Mouse (Mus musculus): ENCODE data around the gene Mast3. TPM values are rescaled to one million over a fixed set of nuclear protein-coding genes. Genes with fewer than 3 reads are reported as not detected.
A peak's percentile ranks its signal among the peaks of the same experiment; 100 is the strongest.

The Mast3 gene
- total RNA-seq, 2 experiments from 2014 or later: 5.4 to 29.2 TPM

GRCm38 (mm10) chr8:70767503-70767902, 37.4 kb downstream of the Mast3 start:
- ATAC-seq (replicated peaks; ENCODE audit: low FRiP score, poor library complexity, severe bottlenecking): no peak

GRCm38 (mm10) chr8:70766571-70767440, 38.0 kb downstream of the Mast3 start:
- peak; percentile 54 for ATAC-seq (replicated peaks; ENCODE audit: low FRiP score, poor library complexity, severe bottlenecking)

DNA sequence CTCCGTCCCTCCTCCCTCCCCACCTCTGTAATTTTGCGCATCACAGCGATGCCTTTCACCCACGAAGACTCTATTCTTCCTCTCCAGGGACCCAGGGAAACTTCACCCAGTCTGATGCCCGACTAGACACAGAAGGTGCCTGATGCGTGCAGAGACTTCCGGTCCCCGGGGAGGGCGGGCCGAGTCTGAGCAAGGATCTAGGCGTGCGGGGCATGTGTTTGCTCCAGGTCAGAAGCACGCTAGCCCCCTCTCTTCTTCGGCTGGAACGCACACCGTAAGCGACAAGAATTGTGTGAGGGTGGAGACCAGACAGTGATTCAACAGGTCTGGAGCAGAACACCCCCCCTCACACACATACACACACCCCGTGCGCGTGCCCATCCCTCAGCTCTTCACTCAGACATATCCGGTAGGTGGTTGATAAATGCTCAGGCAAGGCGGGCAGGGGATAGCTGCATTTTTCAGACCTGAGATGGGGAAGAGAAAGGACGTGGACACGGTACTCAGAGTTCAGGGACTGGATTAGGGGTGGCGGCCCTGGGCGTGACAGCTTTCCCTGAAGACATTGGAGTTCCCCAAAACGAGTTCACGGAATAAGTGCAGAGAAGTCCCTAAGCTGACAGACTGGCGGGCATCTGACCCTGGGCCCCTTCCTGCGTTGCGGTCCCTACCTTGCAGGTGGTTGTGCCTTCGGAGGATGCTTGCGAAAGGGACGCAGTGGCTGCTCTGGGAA, 38.9 kb downstream of the Mast3 start:
- ATAC-seq (replicated peaks; ENCODE audit: low FRiP score, poor library complexity, severe bottlenecking): no peak

- ATAC-seq (replicated peaks; ENCODE audit: low FRiP score, poor library complexity, severe bottlenecking): no peak
These were observed 39.5 kb downstream of the Mast3 start for GRCm38 (mm10) chr8:70765329-70765728.

- no peak for ATAC-seq (replicated peaks; ENCODE audit: low FRiP score, poor library complexity, severe bottlenecking)
These were observed 40.2 kb downstream of the Mast3 start for GRCm38 (mm10) chr8:70764676-70765075.

DNA sequence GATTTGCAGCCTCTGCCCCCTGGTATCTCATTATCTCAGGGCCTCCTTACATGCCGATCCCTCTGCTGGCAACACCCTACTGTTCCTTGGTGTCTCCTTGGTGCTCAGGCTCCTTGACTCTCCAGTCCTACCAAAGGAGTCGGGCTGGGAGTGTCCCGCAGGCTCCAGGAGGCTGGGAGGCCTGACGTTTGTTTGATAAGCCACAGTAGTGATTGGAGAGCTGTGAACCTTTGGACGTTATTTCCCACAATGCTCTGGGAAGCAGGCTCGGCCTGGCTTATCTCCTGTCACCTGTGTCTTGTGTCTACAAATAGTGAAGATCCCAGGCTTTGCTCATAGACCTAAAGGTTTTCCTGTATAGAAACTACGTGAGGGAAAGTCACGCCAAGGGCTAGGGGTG, 40.8 kb downstream of the Mast3 start:
- peak; percentile 9 for ATAC-seq (replicated peaks; ENCODE audit: low FRiP score, poor library complexity, severe bottlenecking)

DNA sequence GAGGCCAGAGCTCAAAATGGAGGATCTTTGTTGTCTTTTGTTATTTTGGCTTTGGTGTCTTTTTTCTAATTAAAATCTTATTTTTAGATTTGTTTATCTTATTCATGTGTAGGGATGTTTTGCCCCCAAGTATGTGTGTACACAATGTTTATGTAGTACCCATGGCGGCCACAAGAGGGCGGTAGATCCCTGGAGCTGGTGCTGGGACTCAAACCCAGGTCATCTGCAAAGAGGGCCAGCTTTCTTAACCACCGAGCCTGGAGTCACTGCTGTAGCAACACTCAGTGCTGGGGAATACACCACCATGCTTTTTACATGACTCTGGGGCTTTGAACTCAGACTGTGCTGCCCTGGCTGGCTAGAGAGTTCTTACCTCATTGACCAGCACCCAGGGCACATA, 41.5 kb downstream of the Mast3 start:
- no peak for ATAC-seq (replicated peaks; ENCODE audit: low FRiP score, poor library complexity, severe bottlenecking)

- ATAC-seq (replicated peaks; ENCODE audit: low FRiP score, poor library complexity, severe bottlenecking): peak; percentile 50
These were observed 42.7 kb downstream of the Mast3 start for GRCm38 (mm10) chr8:70762118-70762517.

- ATAC-seq (replicated peaks; ENCODE audit: low FRiP score, poor library complexity, severe bottlenecking): peak; percentile 79
These were observed 44.0 kb downstream of the Mast3 start, which contains the start of gene Mpv17l2 for GRCm38 (mm10) chr8:70760775-70761406. Gene Mpv17l2, minus strand, starts transcription at chr8:70760946.

DNA sequence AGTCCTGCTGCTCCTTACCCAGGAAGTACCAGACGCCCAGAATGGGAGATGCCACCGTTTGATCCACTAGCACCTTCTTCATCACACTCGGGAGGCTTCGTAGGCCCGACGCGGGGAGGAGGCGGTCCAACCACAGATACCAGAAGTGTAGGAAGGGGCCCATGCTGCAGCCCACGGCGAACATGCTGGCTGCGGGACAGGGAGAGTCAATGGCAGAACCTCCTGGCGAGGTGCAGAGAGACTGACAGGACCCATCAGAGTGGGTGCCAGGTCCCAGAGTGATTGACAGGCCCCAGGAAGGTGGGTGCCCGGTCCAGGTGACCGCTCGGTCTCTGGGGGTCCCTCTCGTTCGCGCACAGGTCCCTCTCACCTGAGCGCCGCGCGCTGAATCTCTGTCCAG, 44.5 kb downstream of the Mast3 start:
- ATAC-seq (replicated peaks; ENCODE audit: low FRiP score, poor library complexity, severe bottlenecking): no peak

DNA sequence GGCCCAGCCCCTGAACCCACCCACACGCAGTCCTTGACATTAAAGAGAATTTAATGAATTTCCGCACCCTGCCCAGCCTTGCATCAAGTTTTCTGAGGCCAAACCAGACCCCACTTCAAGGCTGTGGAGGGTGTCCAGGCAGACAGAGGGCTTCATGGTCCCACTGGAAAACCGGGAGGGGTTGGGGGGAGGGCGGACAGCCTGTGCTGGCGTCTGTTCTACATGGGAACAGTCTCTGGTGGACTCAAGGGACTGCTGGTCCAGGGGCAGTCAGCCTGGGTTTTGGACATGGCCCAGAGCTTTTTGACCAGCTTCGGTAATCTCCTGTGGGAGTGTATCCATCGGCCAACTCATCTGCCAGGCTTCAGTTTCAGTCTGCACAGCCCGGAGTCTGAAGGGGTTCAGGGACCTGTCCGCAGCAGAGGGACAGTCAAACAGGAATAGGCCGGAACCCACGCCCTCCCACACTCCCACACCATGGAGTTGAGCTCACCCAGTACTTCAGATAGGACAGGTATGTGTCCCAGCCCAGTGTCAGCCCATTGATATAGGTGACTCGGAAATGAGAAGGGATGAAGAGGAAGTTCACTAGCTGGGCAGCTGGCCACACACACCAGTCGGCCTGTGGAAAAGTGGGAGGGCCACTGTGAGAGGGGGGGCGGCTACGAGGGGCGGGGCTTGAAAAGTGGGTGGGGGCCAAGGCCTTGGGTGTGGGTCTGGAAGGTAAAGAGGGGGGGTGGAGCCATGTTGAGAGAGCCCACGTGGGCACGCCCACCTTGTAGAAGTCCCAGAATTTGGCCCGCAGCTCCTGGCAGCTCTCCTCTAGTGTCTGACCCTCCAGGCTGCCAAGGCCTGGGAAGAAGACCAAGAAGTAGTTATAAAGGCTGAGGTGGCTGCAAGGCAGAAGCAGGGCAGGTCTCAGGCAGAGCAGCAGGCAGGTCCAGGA, 46.0 kb downstream of the Mast3 start:
- no peak for ATAC-seq (replicated peaks; ENCODE audit: low FRiP score, poor library complexity, severe bottlenecking)

DNA sequence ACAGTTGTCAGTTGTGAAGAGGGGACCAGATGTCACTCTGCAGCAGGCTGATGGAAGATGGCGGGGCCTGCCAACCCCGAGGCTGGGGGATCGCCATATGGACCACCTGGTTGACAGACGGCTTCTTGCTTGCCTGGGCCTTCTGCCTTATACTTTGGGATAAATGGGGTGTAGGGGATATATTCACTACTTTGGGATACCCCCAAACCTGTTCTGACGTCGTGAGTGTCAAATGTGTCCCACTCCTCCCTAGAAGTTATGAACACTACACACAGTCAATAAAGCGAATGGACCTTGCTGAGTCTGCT, 46.6 kb downstream of the Mast3 start:
- ATAC-seq (replicated peaks; ENCODE audit: low FRiP score, poor library complexity, severe bottlenecking): no peak

DNA sequence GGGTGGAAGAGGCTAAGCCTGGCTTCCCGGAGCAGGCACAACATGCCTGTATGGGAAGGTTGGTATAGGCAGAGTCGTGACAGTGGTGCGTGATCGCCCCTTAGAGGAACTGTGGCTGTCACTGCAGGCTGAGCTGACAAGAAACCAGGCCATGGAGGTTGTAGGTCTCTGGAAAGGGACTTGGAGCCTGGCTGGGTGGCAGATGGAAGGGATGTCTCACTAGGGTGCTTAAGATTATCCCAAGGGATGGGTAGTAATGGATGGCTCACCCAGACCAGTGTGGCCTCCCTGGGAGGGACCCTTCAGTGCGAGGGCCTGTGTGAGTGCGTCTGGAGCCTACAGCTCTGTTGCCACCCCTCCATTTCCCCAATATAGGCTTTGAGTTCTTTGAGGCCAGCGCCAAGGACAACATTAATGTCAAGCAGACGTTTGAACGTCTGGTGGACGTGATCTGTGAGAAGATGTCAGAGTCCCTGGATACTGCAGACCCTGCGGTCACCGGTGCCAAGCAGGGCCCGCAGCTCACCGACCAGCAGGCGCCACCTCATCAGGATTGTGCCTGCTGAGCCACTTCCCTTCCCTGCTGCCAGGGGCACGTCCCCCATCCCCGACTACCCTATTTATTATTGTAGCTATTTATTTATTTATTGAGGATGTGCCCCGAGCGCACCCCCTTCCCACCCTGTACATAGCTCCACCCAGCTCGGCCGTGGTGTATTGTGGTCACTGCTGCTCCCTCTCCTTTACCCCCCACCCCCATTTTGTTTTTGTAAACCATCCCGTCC, 47.1 kb downstream of the Mast3 start:
- ATAC-seq (replicated peaks; ENCODE audit: low FRiP score, poor library complexity, severe bottlenecking): no peak

DNA sequence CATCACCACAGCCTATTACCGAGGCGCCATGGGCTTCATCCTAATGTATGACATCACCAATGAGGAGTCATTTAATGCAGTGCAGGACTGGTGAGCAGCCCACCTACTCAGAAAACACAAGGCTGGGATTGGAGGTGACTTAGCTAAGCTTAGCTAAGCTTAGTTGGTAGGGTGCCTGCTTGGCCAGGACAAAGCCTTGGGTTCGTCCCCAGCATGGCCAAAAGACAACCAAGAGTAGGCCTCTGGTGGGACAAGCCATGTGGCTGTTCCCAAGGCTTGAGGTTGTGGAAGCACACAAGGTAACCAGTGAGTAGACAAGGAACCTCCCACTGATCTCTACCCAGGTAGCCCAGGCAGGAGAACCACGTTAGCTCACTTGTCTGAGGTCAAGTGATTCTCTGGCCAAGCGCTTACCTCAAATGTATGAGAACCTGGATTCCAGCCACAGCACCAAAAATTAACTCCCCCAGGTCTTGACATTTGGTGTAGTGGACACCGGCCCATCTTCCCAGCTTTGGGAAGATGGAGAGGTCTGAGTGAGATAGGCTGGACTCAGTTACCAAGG, 48.3 kb downstream of the Mast3 start:
- ATAC-seq (replicated peaks; ENCODE audit: low FRiP score, poor library complexity, severe bottlenecking): no peak

GRCm38 (mm10) chr8:70755661-70756475, 49.0 kb downstream of the Mast3 start:
- no peak for ATAC-seq (replicated peaks; ENCODE audit: low FRiP score, poor library complexity, severe bottlenecking)

DNA sequence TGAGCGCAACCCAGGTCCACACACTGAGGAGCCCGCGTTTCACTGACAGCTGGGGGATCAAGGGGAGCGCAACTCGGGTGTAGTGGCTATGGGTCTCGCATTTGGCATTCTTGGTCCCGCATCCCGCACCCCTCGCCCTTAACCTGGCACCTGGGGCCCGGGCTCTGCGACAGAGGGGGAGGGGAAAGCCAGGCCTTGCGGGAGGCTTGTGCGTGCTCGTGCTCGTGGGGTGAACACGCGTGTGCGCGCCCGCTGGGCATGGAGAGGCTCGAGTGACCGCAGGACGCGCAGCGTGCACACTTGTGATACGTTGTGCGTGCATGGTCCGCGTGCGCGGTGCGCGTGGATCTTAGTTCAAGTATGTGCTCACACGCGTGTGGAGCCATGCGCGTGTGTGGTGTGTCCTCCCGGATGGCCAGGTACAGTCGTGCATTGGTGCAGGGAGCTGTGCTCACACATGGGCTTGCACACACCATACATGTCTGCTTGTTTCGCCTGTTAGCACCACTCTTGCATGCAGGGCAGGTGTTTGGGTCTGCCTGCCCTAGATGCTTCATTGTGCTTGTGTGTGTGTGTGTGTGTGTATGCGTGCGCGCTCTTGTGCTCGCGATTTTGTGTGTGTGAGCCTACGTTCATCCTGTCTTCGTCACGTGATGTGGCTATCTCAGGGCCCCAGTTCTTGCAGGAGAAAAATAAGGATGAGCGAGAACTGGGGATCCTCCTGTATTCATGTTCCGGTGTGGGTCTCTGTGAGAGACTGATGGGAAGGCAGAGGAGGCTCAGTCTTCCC, 49.8 kb downstream of the Mast3 start:
- ATAC-seq (replicated peaks; ENCODE audit: low FRiP score, poor library complexity, severe bottlenecking): peak; percentile 26; the same call in 1 of the 2 replicates

Data from erythroblast, adult 5-6 weeks (primary cell).